Comparison of ENCODE assay signal across 26 mouse cellular contexts in the genomic region with DNA sequence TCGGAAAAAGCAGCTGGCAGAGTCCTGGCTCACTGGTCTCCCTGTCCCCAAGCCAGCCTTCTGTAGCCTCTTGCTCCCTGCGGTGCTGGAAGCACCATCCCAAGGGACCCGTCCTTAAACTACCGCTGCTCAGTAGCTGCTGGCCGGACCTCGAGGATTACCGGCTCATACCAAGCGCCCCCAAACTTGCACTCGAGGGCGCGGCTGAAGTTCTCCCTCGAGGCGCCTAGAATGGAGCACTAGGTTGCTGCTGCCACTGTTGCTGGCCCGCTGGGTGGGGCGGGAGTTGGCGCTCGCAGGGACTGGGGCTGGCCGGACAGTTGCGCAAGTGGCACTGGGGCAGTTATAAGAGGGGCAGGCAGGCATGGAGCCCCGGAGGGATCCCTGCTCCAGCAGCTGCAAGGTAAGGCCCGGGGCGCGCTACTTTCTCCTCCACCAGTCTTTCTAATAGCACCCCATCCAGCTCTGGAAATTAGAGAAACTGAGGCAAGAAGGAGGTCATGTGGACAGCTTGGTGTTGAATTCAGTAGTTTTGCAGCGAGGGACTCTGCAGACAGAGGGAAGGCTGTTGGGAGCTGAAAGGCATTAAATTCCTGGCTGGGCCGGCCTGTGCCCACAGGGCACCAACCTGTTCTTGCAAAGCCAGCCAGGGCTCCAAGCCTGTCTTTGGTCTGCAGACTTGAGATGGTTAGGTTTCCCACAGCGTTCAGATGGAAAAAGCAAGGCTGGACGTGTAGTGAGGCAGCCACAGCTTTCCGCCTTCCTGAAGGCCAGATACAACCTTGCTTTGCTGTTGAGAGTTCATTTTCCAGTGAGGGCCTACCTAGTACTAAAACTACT. TPM values are rescaled to one million over a fixed set of nuclear protein-coding genes. Genes with fewer than 3 reads are reported as not detected.
DNase-seq lines count a peak whose midpoint lies in the region; ATAC-seq lines count a peak whose summit lies in the region.
"Had no signal": no experiment of that assay in that cellular context is flagged by ENCODE, and none has a peak within 500 bp of the region (broad histone marks: within the 10 kb centered on the region; RNA-seq: fewer than 3 reads in every experiment).

Gene Lep, plus strand, starts transcription at position 375 of the 840 bp plus-strand sequence.

- H3K4me1 ChIP-seq in heart, embryonic 11.5 days (ENCODE audit: control insufficient read depth, insufficient read depth, low read length) = no peaks in the 10 kb centered on the region
- H3K4me1 ChIP-seq: forebrain, embryonic 13.5 days; heart, embryonic 12.5 days; kidney, embryonic 15.5 days; liver, embryonic 15.5 days; lung, embryonic 15.5 days; midbrain, embryonic 15.5 days; stomach, embryonic 15.5 days had no signal

- H3K27ac ChIP-seq in heart, embryonic 11.5 days (ENCODE audit: low read depth, low read length) = no peak within 1 kb of the TSS
- H3K27ac ChIP-seq: forebrain, embryonic 13.5 days; hindbrain, embryonic 12.5 days; kidney, embryonic 15.5 days; liver, embryonic 15.5 days; lung, embryonic 15.5 days; macrophage; midbrain, embryonic 15.5 days; stomach, embryonic 15.5 days had no signal

- ATAC-seq in monocyte, adult 5-6 weeks (replicated peaks; ENCODE audit: insufficient number of reproducible peaks, low FRiP score, low TSS enrichment, poor library complexity, severe bottlenecking) = no peak
- ATAC-seq in heart, embryonic 11.5 days (replicated peaks; ENCODE audit: insufficient number of reproducible peaks, low FRiP score, low TSS enrichment) = no peak
- ATAC-seq: forebrain, embryonic 13.5 days; intestine, postnatal 0 days; midbrain, embryonic 15.5 days; Patski had no signal

- DNase-seq in adrenal gland, postnatal 10 days = peak; percentile 67
- DNase-seq in adrenal gland, adult 8-10 months = no peak
- peak; percentile 71 for DNase-seq in brain, adult 2 months (ENCODE audit: low read depth, low spot score)
- peak; percentile 28 for DNase-seq in cerebellum, adult 8-10 months
- peak; percentile 50 to 54 for DNase-seq in cerebellum, postnatal 36 days
- DNase-seq in layer of hippocampus, adult 8-10 months (ENCODE audit: low spot score in 2 of 2) = no peak
- DNase-seq: embryo, embryonic 11 days; heart, postnatal 10 days; left cerebral cortex, postnatal 4 days; liver; thymus, postnatal 25 days had no signal

- H3K27me3 ChIP-seq in heart, embryonic 11.5 days (ENCODE audit: control insufficient read depth, insufficient read depth, low read length) = peaks cover 4% of the 10 kb centered on the region; the same call in 1 of the 2 replicates
- H3K27me3 ChIP-seq: forebrain, embryonic 13.5 days; hindbrain, embryonic 12.5 days; kidney, embryonic 15.5 days; liver, embryonic 15.5 days; lung, embryonic 15.5 days; midbrain, embryonic 15.5 days; Patski; stomach, embryonic 15.5 days had no signal

- no peaks in the 10 kb centered on the region for H3K36me3 ChIP-seq in heart, embryonic 11.5 days (ENCODE audit: control insufficient read depth, insufficient read depth, low read length)
- H3K36me3 ChIP-seq: heart, embryonic 12.5 days; hindbrain, embryonic 12.5 days; kidney, embryonic 15.5 days; liver, embryonic 15.5 days; lung, embryonic 15.5 days; midbrain, embryonic 15.5 days; stomach, embryonic 15.5 days had no signal

- no peaks in the 10 kb centered on the region for H3K9me3 ChIP-seq in heart, embryonic 11.5 days (replicated peaks; ENCODE audit: control insufficient read depth, low read length)
- H3K9me3 ChIP-seq: forebrain, embryonic 13.5 days; heart, embryonic 12.5 days; hindbrain, embryonic 12.5 days; kidney, embryonic 15.5 days; liver, embryonic 15.5 days; lung, embryonic 15.5 days; midbrain, embryonic 15.5 days; stomach, embryonic 15.5 days had no signal

- no peak within 1 kb of the TSS for H3K4me3 ChIP-seq in heart, embryonic 11.5 days (ENCODE audit: low read depth, low read length)
- H3K4me3 ChIP-seq: forebrain, embryonic 13.5 days; heart, embryonic 12.5 days; hindbrain, embryonic 12.5 days; kidney, embryonic 15.5 days; liver, embryonic 15.5 days; lung, embryonic 15.5 days; midbrain, embryonic 15.5 days; stomach, embryonic 15.5 days had no signal

- 65% methylated on average over 28 of the region's 28 CpGs for WGBS in heart, embryonic 11.5 days (ENCODE audit: insufficient replicate concordance)

- H3K4me2 ChIP-seq in heart, embryonic 11.5 days = no peak within 1 kb of the TSS
- H3K4me2 ChIP-seq: forebrain, embryonic 13.5 days; heart, embryonic 12.5 days; hindbrain, embryonic 12.5 days; kidney, embryonic 15.5 days; liver, embryonic 15.5 days; lung, embryonic 15.5 days; midbrain, embryonic 15.5 days; stomach, embryonic 15.5 days had no signal

- no peak within 1 kb of the TSS for H3K9ac ChIP-seq in heart, embryonic 11.5 days (ENCODE audit: low read depth, low read length)
- H3K9ac ChIP-seq: forebrain, embryonic 13.5 days; heart, embryonic 12.5 days; hindbrain, embryonic 12.5 days; kidney, embryonic 15.5 days; liver, embryonic 15.5 days; lung, embryonic 15.5 days; midbrain, embryonic 15.5 days; stomach, embryonic 15.5 days had no signal

RNA-seq across cellular contexts. Expression of gene Lep, which starts in this region (rescaled TPM):
- 1 to 10 TPM; 6.8 to 8.6 TPM for total RNA-seq in adrenal gland, postnatal 10 days (2021)
- total RNA-seq in adrenal gland, adult 8-10 months (2022) = 100 to 1,000 TPM in 1 of 4 experiments, 10 to 100 TPM in 1, 1 to 10 TPM in 2; 2.5 to 252 (median 51.1) TPM
- total RNA-seq in monocyte, adult 5-6 weeks (2017) = not detected in 3 replicates
- not detected for total RNA-seq in layer of hippocampus, adult 8-10 months (2022)
- polyA plus RNA-seq in heart, embryonic 11.5 days (2014; fragmentation: Nextera tagmentation; extraction: Ambion mirVana) = not detected in 2 replicates
- total RNA-seq: layer of hippocampus, postnatal 14 days; left cerebral cortex, adult 8-10 months; left cerebral cortex, postnatal 4 days had no signal
- polyA plus RNA-seq: forebrain, embryonic 13.5 days; heart, embryonic 12.5 days; hindbrain, embryonic 12.5 days; intestine, postnatal 0 days; kidney, embryonic 15.5 days; liver, embryonic 15.5 days; lung, embryonic 15.5 days; macrophage; midbrain, embryonic 15.5 days; stomach, embryonic 15.5 days had no signal

Comparison
In these comparisons a context has a peak if more than half of its experiments do, and no peak if none do; other contexts are left out.
1. DNase-seq: peak in adrenal gland, postnatal 10 days (single experiment), brain, adult 2 months (single experiment), cerebellum, adult 8-10 months (single experiment) and cerebellum, postnatal 36 days (2 of 2); none in adrenal gland, adult 8-10 months (single experiment) and layer of hippocampus, adult 8-10 months (0 of 2).